Mouse (Mus musculus) erythroblast, embryonic 14.5 days (primary cell): ENCODE data around the gene Plxna1.

Source experiments
- GATA1 ChIP-seq: IDR thresholded peaks from 2 replicates; pipeline ENCODE4 v1.6.1; 2012; ENCODE audit warnings: low read length, inconsistent platforms, mixed read lengths
- TAL1 ChIP-seq: IDR thresholded peaks from 3 replicates; pipeline ENCODE4 v1.6.1; 2012; ENCODE audit warnings: low read length, inconsistent platforms, mixed read lengths

DNA sequence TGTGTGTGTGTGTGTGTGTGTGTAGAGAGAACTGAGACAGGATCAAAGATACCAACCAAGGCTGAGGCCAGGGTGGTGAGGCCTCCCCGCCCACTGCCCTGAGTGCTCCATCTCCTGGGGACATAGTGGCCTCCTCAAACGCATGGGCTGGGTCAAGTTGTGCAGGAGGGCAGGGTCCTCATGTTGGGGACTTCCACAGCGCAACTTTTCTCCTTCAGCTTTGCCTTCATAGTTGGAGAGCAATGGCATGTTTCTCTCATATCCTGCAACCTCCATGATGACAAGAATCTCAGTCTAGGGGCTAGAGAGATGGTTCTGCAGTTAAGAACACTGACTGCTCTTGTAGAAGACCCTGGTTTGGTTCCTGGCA is 76.1 kb downstream of the Plxna1 start:
- TF ChIP-seq GATA1, result no peak
- TF ChIP-seq TAL1, result no peak
